Mouse (Mus musculus): ENCODE measurements around the gene Olfr769.
"Not testable (repeated sequence)": the region's sequence is repeated elsewhere in the genome, so short reads cannot be mapped to it uniquely, and the experiment has no call there.

The Olfr769 gene

DNA sequence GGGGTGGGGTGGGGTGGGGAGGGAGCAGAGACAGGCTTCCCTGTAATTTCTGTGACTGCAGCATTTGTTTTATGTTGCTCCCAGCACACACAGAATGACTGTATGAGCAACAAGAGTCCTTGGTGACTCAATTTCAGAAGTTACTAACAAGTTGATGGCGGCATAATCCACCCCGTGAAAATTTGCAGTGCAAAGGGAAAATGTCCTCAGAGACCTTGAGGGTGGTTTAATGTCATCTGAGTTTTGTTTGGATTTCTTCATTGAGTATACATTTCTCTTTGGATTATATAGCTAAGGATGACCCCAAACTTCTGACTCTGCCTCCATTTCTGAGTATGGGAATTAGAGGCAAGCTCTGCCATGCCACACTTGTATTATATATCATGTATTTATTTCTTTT lies at the start of gene Olfr769:
Gene Olfr769, minus strand, starts transcription at position 101 of the 400 bp plus-strand sequence.
- in situ Hi-C loops (cut with MboI): no loop called here

DNA sequence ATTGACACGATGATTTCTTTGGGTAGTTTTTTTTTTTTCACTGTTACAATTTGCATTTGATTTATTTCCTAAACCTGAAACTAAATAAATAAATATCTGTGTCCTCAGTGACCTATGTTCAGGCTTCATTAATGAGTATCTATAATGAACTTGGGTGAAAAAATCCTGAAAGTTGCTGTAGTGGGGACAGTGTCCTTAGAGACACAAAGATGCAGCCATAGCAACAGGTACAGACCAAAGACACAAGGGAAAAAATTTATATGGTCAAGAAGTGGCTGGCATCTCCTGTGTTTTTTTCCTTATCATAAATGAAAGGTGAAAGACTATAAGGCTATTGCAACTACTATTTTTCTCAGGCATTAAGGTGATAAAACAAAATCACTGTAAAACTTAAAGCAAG lies 47.0 kb upstream of the Olfr769 start, which contains the start of gene Olfr771:
Gene Olfr771, minus strand, starts transcription at position 101 of the 400 bp plus-strand sequence.
- in situ Hi-C loops (cut with MboI): no loop called here

DNA sequence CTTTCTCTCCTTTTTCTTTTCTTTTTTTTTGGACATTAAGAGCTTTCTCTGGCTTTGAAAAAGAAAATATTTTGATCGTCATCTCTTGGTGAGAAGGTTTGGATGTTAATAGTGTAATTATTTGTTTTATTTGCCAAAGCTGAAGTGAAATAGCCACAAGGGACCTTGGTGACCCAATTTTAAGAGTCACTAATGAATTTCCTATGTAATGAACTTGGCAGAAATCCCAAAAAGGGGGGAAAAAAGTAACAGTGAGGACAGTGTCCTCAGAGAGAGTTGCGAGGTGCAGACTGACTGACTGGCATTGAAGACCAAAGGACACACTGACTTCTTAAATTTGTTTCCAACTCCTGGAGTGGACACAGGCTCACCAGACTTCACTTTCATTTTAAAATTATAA lies 21.2 kb upstream of the Olfr769 start, which contains the start of gene Olfr770:
Gene Olfr770, minus strand, starts transcription at position 101 of the 400 bp plus-strand sequence.
- in situ Hi-C loops (cut with MboI): no loop called here

DNA sequence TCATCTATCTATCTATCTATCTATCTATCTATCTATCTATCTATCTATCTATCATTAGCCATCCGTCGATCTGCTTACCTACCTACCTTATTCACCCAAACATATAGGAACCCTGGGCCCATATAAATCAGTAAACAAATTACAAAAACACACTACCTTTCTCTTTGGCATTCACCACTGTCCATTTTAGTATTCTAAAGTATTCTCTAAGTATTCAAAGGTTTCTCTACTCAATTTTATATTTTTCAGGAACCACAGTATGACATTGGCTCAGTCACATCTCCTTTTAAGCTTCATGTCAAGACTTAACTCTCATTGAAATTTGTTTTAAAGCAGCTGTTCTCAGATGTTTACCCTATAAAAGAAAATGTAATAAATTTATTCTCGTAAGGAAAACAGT lies 2.5 kb downstream of the Olfr769 start:
- in situ Hi-C loops (cut with MboI): no loop called here

DNA sequence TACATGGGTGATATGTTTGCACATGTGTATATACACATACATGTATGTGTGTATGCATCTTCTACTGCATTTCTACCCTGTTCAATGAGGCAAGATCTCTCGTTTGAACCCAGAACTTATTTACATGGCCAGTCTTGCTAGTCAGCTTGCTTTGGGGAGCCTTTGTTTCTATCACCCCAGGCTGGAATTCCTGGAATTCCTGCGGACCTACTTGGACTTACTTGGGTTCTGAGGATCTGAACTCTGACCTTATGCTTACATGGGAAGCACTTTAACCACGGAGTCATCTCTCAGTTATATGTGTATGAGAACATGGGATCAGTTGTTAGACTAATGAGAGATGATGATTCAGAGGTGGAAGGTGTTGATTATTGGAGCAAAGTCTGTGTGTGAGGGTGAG lies 16.4 kb downstream of the Olfr769 start:
- in situ Hi-C loops (cut with MboI): no loop called here

DNA sequence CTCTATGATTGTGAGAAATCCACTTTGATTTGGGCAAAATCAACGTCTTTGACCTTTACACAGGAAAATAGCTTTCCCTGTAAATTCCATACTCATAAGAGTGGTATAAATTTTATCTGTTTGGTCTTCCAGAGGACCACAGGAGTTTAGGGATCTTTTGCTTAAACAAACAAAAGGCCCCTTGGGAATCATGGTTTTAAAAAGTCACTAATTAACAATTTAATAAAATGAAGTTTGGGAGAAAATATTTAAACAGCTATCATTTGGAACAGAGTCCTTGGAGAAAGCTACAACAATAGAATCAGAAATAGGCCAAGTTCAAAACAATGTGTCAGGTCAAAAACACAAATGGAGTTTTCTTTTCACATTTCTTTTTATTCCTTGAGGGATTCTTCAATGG lies 18.4 kb downstream of the Olfr769 start, which contains the start of gene Olfr768:
Gene Olfr768, minus strand, starts transcription at position 101 of the 400 bp plus-strand sequence.
- in situ Hi-C loops (cut with MboI): no loop called here

DNA sequence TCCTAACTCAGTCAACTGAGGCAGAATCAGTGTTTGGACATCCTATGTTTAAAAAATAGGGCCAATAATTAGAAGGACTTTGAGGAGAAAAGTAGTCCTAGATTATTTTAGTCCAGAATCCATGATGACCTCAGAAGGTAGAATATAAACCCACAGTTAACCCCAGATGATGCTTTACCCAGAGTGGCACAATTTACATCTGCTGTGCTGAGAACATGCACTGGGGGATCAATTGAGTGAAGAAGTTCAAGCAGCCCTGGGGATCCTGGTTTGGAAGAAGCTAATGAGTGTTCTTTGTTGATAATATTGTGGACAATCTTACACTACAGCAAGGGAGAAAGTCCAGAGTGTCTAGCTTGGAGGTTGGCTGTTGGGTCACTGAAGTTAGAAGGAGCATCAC lies 34.9 kb downstream of the Olfr769 start, which contains the start of gene Olfr767:
Gene Olfr767, minus strand, starts transcription at position 101 of the 400 bp plus-strand sequence.
- in situ Hi-C loops (cut with MboI): not testable (repeated sequence)

DNA sequence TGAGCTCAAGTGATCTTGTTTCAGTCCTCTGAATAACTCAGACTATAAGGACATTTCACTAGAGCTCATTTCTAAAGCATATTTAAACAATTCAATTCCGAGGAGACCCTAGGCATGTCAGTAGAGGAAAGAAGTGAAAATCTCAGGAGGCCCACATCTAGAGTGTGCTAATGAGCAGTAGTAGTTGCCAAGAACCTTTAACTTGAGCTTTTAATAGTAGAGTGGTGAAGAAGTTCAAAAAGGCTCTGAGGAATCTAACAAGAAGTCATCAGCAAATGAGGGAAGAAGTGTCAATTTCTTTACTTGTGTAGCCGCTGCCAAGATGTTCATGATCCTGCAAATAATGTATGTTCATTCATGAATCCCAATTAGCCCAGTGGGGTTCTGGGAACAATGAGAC lies 48.8 kb downstream of the Olfr769 start, which contains the start of gene Olfr766-ps1:
Gene Olfr766-ps1, minus strand, starts transcription at position 101 of the 400 bp plus-strand sequence.
- in situ Hi-C loops (cut with MboI): no loop called here

All from mature B cell (primary cell).